Mouse (Mus musculus): ENCODE data around the gene Mrpl58. TPM values are rescaled to one million over a fixed set of nuclear protein-coding genes. Genes with fewer than 3 reads are reported as not detected.
"Not testable (repeated sequence)": the region's sequence is repeated elsewhere in the genome, so short reads cannot be mapped to it uniquely, and the experiment has no call there.

Mrpl58 gene
- polyA plus RNA-seq, 1 experiment from 2014 or later: 224 TPM

GRCm38 (mm10) chr11:115377254-115377653 is 26.3 kb upstream of the Mrpl58 start:
- no peak overlapping the region for H3K9ac ChIP-seq (ENCODE audit: low read length)
- DNase-seq (ENCODE audit: low spot score): no peak
- H3K27me3 ChIP-seq (replicated peaks; ENCODE audit: control insufficient read depth, insufficient read depth, low read length): peaks cover 19% of the 10 kb centered on the region
- WGBS: 84% methylated on average over 4 of the region's 4 CpGs
- H3K9me3 ChIP-seq (ENCODE audit: control insufficient read depth, low read length): peaks cover 3% of the 10 kb centered on the region; the same call in 1 of the 2 replicates
- H3K27ac ChIP-seq (ENCODE audit: low read depth): no peak overlapping the region
- H3K4me1 ChIP-seq (replicated peaks; ENCODE audit: control insufficient read depth, insufficient read depth, low read length): peaks cover 10% of the 10 kb centered on the region; the same call in 1 of the 2 replicates
- no peak for ATAC-seq (replicated peaks; ENCODE audit: low FRiP score, low TSS enrichment, low read depth)
- H3K4me2 ChIP-seq (ENCODE audit: low read length): no peak overlapping the region
- no peaks in the 10 kb centered on the region for H3K36me3 ChIP-seq (ENCODE audit: control insufficient read depth, insufficient read depth, low read length)
- no peak overlapping the region for H3K4me3 ChIP-seq (ENCODE audit: low read depth, low read length)

DNA sequence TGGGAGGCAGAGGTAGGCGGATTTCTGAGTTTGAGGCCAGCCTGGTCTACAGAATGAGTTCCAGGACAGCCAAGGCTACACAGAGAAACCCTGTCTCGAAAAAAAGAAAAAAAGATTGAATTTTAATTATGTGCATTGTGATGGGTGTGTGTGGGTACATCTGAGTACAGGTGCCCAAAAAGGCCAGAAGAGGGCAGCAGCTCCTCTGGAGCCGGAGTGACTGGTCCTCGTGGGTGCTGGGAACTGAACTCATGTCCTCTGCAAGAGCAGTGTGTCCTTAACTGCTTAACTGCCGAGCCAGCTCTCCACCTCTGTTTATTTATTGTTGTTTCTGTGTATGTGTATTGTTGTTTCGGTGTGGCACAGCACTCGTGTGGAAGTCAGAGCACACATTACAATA is 25.7 kb upstream of the Mrpl58 start:
- Histone ChIP-seq H3K27me3 (replicated peaks; ENCODE audit: control insufficient read depth, insufficient read depth, low read length) (peaks cover 19% of the 10 kb centered on the region), H3K4me2 (ENCODE audit: low read length) (no peak overlapping the region), H3K9me3 (ENCODE audit: control insufficient read depth, low read length) (peaks cover 3% of the 10 kb centered on the region; the same call in 1 of the 2 replicates), H3K4me3 (ENCODE audit: low read depth, low read length) (no peak overlapping the region), H3K4me1 (replicated peaks; ENCODE audit: control insufficient read depth, insufficient read depth, low read length) (peaks cover 12% of the 10 kb centered on the region; the same call in 1 of the 2 replicates), H3K27ac (ENCODE audit: low read depth) (no peak overlapping the region), H3K9ac (ENCODE audit: low read length) (no peak overlapping the region), H3K36me3 (ENCODE audit: control insufficient read depth, insufficient read depth, low read length) (no peaks in the 10 kb centered on the region)
- 81% methylated on average over 7 of the region's 7 CpGs for WGBS
- DNase-seq (ENCODE audit: low spot score) (no peak), ATAC-seq (replicated peaks; ENCODE audit: low FRiP score, low TSS enrichment, low read depth) (no peak)

- no peaks in the 10 kb centered on the region for H3K36me3 ChIP-seq (ENCODE audit: control insufficient read depth, insufficient read depth, low read length)
- no peaks in the 10 kb centered on the region for H3K27me3 ChIP-seq (replicated peaks; ENCODE audit: control insufficient read depth, insufficient read depth, low read length)
- peaks cover 23% of the 10 kb centered on the region for H3K4me1 ChIP-seq (replicated peaks; ENCODE audit: control insufficient read depth, insufficient read depth, low read length)
- H3K4me3 ChIP-seq (ENCODE audit: low read depth, low read length): peak overlapping the region; percentile 70
- peaks cover 3% of the 10 kb centered on the region; the same call in 1 of the 2 replicates for H3K9me3 ChIP-seq (ENCODE audit: control insufficient read depth, low read length)
- H3K4me2 ChIP-seq (ENCODE audit: low read length): peak overlapping the region; percentile 81
- H3K9ac ChIP-seq (ENCODE audit: low read length): no peak overlapping the region; the same call in 1 of the 2 replicates
- H3K27ac ChIP-seq (ENCODE audit: low read depth): peak overlapping the region; percentile 83
- 9% methylated on average over 9 of the region's 9 CpGs for WGBS
- DNase-seq (ENCODE audit: low spot score): no peak
- no peak for ATAC-seq (replicated peaks; ENCODE audit: low FRiP score, low TSS enrichment, low read depth)
Observed at GRCm38 (mm10) chr11:115381276-115381675, 22.3 kb upstream of the Mrpl58 start.

- H3K36me3 ChIP-seq (ENCODE audit: control insufficient read depth, insufficient read depth, low read length): no peaks in the 10 kb centered on the region
- H3K4me3 ChIP-seq (ENCODE audit: low read depth, low read length): peak within 1 kb of the TSS; percentile 70
- under 1% methylated on average over 74 of the region's 76 CpGs for WGBS
- peaks cover 3% of the 10 kb centered on the region; the same call in 1 of the 2 replicates for H3K9me3 ChIP-seq (ENCODE audit: control insufficient read depth, low read length)
- DNase-seq (ENCODE audit: low spot score) (peak; percentile 89), ATAC-seq (replicated peaks; ENCODE audit: low FRiP score, low TSS enrichment, low read depth) (peak; percentile 89)
- peaks cover 23% of the 10 kb centered on the region for H3K4me1 ChIP-seq (replicated peaks; ENCODE audit: control insufficient read depth, insufficient read depth, low read length)
- peak within 1 kb of the TSS; percentile 81 for H3K4me2 ChIP-seq (ENCODE audit: low read length)
- no peaks in the 10 kb centered on the region for H3K27me3 ChIP-seq (replicated peaks; ENCODE audit: control insufficient read depth, insufficient read depth, low read length)
- peak within 1 kb of the TSS; percentile 81 for H3K9ac ChIP-seq (ENCODE audit: low read length)
- H3K27ac ChIP-seq (ENCODE audit: low read depth): peak within 1 kb of the TSS; percentile 83
Observed at GRCm38 (mm10) chr11:115381743-115382539, 21.6 kb upstream of the Mrpl58 start, which contains the start of gene Cdr2l. Gene Cdr2l, plus strand, starts transcription at chr11:115381916.

- no peaks in the 10 kb centered on the region for H3K27me3 ChIP-seq (replicated peaks; ENCODE audit: control insufficient read depth, insufficient read depth, low read length)
- H3K4me2 ChIP-seq (ENCODE audit: low read length): peak overlapping the region; percentile 81
- peaks cover 23% of the 10 kb centered on the region for H3K4me1 ChIP-seq (replicated peaks; ENCODE audit: control insufficient read depth, insufficient read depth, low read length)
- H3K4me3 ChIP-seq (ENCODE audit: low read depth, low read length): peak overlapping the region; percentile 70
- peaks cover 1% of the 10 kb centered on the region; the same call in 1 of the 2 replicates for H3K9me3 ChIP-seq (ENCODE audit: control insufficient read depth, low read length)
- DNase-seq (ENCODE audit: low spot score) (no peak), ATAC-seq (replicated peaks; ENCODE audit: low FRiP score, low TSS enrichment, low read depth) (no peak)
- H3K9ac ChIP-seq (ENCODE audit: low read length): peak overlapping the region; percentile 81
- no peak overlapping the region for H3K27ac ChIP-seq (ENCODE audit: low read depth)
- 25% methylated on average over 5 of the region's 5 CpGs for WGBS
- no peaks in the 10 kb centered on the region for H3K36me3 ChIP-seq (ENCODE audit: control insufficient read depth, insufficient read depth, low read length)
Observed at GRCm38 (mm10) chr11:115382891-115383290, 20.7 kb upstream of the Mrpl58 start.

GRCm38 (mm10) chr11:115383701-115384474 is 19.7 kb upstream of the Mrpl58 start:
- H3K27ac ChIP-seq (ENCODE audit: low read depth): no peak overlapping the region
- no peaks in the 10 kb centered on the region for H3K9me3 ChIP-seq (ENCODE audit: control insufficient read depth, low read length)
- ATAC-seq (replicated peaks; ENCODE audit: low FRiP score, low TSS enrichment, low read depth) (no peak), DNase-seq (ENCODE audit: low spot score) (no peak)
- 0 out of 2 replicates have a peak overlapping the region, but pooled peaks have one; percentile 70 for H3K4me3 ChIP-seq (ENCODE audit: low read depth, low read length)
- peaks cover 23% of the 10 kb centered on the region for H3K4me1 ChIP-seq (replicated peaks; ENCODE audit: control insufficient read depth, insufficient read depth, low read length)
- 47% methylated on average over 16 of the region's 16 CpGs for WGBS
- peak overlapping the region; percentile 81 for H3K4me2 ChIP-seq (ENCODE audit: low read length)
- H3K27me3 ChIP-seq (replicated peaks; ENCODE audit: control insufficient read depth, insufficient read depth, low read length): no peaks in the 10 kb centered on the region
- H3K9ac ChIP-seq (ENCODE audit: low read length): no peak overlapping the region
- no peaks in the 10 kb centered on the region for H3K36me3 ChIP-seq (ENCODE audit: control insufficient read depth, insufficient read depth, low read length)

DNA sequence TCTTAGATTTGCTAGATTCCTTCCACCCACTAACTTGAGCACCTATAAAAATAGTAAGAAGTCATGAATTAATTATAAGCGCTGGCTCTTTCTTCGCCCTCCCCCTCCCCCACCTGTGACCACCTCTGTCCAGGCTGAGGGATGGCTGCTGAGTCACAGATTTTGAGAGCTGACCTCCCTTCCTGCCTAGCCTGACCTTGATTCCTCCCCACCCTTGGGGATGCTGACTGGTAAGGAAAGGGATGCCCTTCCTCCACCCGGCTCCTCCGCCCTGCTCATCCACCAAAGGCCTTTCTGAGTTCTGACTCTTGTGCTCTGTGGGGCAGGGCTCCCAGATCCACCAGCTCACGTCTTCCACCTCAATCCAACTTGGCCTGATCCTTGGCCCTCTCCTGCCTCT is 19.0 kb upstream of the Mrpl58 start:
- H3K27ac ChIP-seq (ENCODE audit: low read depth): no peak overlapping the region
- WGBS: 83% methylated on average over 5 of the region's 5 CpGs

GRCm38 (mm10) chr11:115386859-115387258 is 16.7 kb upstream of the Mrpl58 start:
- not testable (repeated sequence) for H3K27ac ChIP-seq (ENCODE audit: low read depth); H3K4me3 ChIP-seq (ENCODE audit: low read depth, low read length); H3K9me3 ChIP-seq (ENCODE audit: control insufficient read depth, low read length); H3K27me3 ChIP-seq (replicated peaks; ENCODE audit: control insufficient read depth, insufficient read depth, low read length); ATAC-seq (replicated peaks; ENCODE audit: low FRiP score, low TSS enrichment, low read depth); H3K36me3 ChIP-seq (ENCODE audit: control insufficient read depth, insufficient read depth, low read length); H3K9ac ChIP-seq (ENCODE audit: low read length); DNase-seq (ENCODE audit: low spot score); H3K4me2 ChIP-seq (ENCODE audit: low read length)
- 90% methylated on average over 3 of the region's 3 CpGs for WGBS
- peaks cover 20% of the 10 kb centered on the region for H3K4me1 ChIP-seq (replicated peaks; ENCODE audit: control insufficient read depth, insufficient read depth, low read length)

More for the DNA sequence above, 19.0 kb upstream of the Mrpl58 start:
- Histone ChIP-seq H3K36me3 (ENCODE audit: control insufficient read depth, insufficient read depth, low read length) (no peaks in the 10 kb centered on the region), H3K27me3 (replicated peaks; ENCODE audit: control insufficient read depth, insufficient read depth, low read length) (no peaks in the 10 kb centered on the region), H3K4me1 (replicated peaks; ENCODE audit: control insufficient read depth, insufficient read depth, low read length) (peaks cover 23% of the 10 kb centered on the region), H3K4me2 (ENCODE audit: low read length) (no peak overlapping the region), H3K4me3 (ENCODE audit: low read depth, low read length) (no peak overlapping the region), H3K9ac (ENCODE audit: low read length) (no peak overlapping the region), H3K9me3 (ENCODE audit: control insufficient read depth, low read length) (no peaks in the 10 kb centered on the region)
- DNase-seq (ENCODE audit: low spot score) (no peak), ATAC-seq (replicated peaks; ENCODE audit: low FRiP score, low TSS enrichment, low read depth) (no peak)

Data from intestine, embryonic 14.5 days (tissue).